Mouse (Mus musculus) intestine, embryonic 16.5 days (tissue): ENCODE data around the gene Nbr1. TPM values are rescaled to one million over a fixed set of nuclear protein-coding genes. Genes with fewer than 3 reads are reported as not detected.
A peak's percentile ranks its signal among the peaks of the same experiment; 100 is the strongest.

Source experiments
- ATAC-seq: fragments of 200-750 bp; cut with Nextera tagmentation; 2 replicates; pipeline ENCODE4 v1.8.0; 2017; ENCODE audit warnings: moderate TSS enrichment, moderate library complexity
- H3K27ac ChIP-seq: fragments of 300-500 bp; sonication (generic); 2 replicates; pipeline ENCODE4 v1.5.1; 2014; ENCODE audit warnings: mild to moderate bottlenecking, low read length
- H3K27me3 ChIP-seq: fragments of 300-500 bp; sonication (generic); replicated peaks from 2 replicates; pipeline ENCODE4 v1.6.1; 2014; ENCODE audit warnings: low read length, control low read depth, mixed read lengths; ENCODE audit not compliant: control insufficient read depth, insufficient read depth
- H3K36me3 ChIP-seq: fragments of 300-500 bp; sonication (generic); 2 replicates; pipeline ENCODE4 v1.6.1; 2014; ENCODE audit warnings: low read length, control low read depth; ENCODE audit not compliant: control insufficient read depth, insufficient read depth
- H3K4me1 ChIP-seq: fragments of 300-500 bp; sonication (generic); 2 replicates; pipeline ENCODE4 v1.6.1; 2014; ENCODE audit warnings: low read length, control low read depth, mixed read lengths; ENCODE audit not compliant: control insufficient read depth, insufficient read depth
- H3K4me2 ChIP-seq: fragments of 300-500 bp; sonication (generic); 2 replicates; pipeline ENCODE4 v1.6.1; 2014; ENCODE audit warnings: low read depth, low read length, control low read depth
- H3K4me3 ChIP-seq: fragments of 300-500 bp; sonication (generic); 2 replicates; pipeline ENCODE4 v1.5.1; 2014; ENCODE audit warnings: mild to moderate bottlenecking, low read length
- H3K9ac ChIP-seq: fragments of 300-500 bp; sonication (generic); 2 replicates; pipeline ENCODE4 v1.6.1; 2014; ENCODE audit warnings: low read depth, low read length
- H3K9me3 ChIP-seq: fragments of 300-500 bp; sonication (generic); 2 replicates; pipeline ENCODE4 v1.6.1; 2016; ENCODE audit warnings: low read length, control low read depth; ENCODE audit not compliant: control insufficient read depth
- WGBS: fragments of 180-500 bp; shearing (Covaris S2); extraction: QIAGEN DNeasy Blood & Tissue Kit; methylation state at CpG from one replicate; pipeline ENCODE4 v1.1.7; 2014; 5-methylcytosine and 5-hydroxymethylcytosine counted together
- polyA plus RNA-seq: library from polyadenylated mRNA; unstranded; fragments of >200 nt; fragmentation: Nextera tagmentation; extraction: Ambion mirVana; gene quantifications from 2 replicates; pipeline ENCODE4 v1.2.1, GENCODE M21; 2015

The Nbr1 gene
- polyA plus RNA-seq, 1 experiment from 2014 or later = 56.2 TPM

GRCm38 (mm10) chr11:101543533-101543932, 8.4 kb upstream of the Nbr1 start:
- Histone ChIP-seq H3K27me3 (no peaks in the 10 kb centered on the region), H3K9ac (no peak overlapping the region), H3K4me3 (no peak overlapping the region), H3K4me1 (no peaks in the 10 kb centered on the region), H3K36me3 (no peaks in the 10 kb centered on the region), H3K27ac (no peak overlapping the region), H3K9me3 (no peaks in the 10 kb centered on the region), H3K4me2 (no peak overlapping the region)
- no peak for ATAC-seq
- 86% methylated on average over 9 of the region's 9 CpGs for WGBS

- Histone ChIP-seq H3K4me2 (no peak overlapping the region), H3K4me3 (no peak overlapping the region), H3K27me3 (no peaks in the 10 kb centered on the region), H3K9ac (no peak overlapping the region), H3K9me3 (no peaks in the 10 kb centered on the region), H3K4me1 (no peaks in the 10 kb centered on the region), H3K36me3 (no peaks in the 10 kb centered on the region), H3K27ac (no peak overlapping the region)
- no peak for ATAC-seq
- WGBS = 95% methylated on average over 1 of the region's 1 CpGs
Observed at GRCm38 (mm10) chr11:101544132-101544531, 7.8 kb upstream of the Nbr1 start.

DNA sequence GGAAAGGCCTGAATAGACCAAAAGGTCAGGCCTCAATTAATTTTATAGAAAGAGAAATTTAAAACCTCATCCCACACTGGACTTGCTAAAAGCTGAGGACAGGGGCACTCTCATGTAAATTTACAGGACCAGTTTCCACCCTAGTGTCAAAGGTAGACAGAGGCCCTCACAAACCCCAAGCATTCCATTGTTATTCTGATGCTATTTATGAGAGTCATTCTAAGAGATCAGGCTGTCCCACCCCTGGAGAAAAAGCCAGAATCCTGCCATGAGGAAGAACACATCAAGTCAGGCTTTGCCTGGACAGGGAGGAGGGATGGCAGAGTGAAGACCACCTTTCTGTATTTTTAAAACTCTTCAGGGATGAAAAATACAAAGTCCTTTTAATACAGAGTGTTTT, 3.4 kb upstream of the Nbr1 start:
- Histone ChIP-seq H3K36me3 (no peaks in the 10 kb centered on the region), H3K9me3 (no peaks in the 10 kb centered on the region), H3K27me3 (no peaks in the 10 kb centered on the region), H3K4me2 (no peak overlapping the region), H3K4me3 (no peak overlapping the region), H3K9ac (no peak overlapping the region), H3K27ac (no peak overlapping the region), H3K4me1 (peaks cover 10% of the 10 kb centered on the region)
- ATAC-seq = no peak

DNA sequence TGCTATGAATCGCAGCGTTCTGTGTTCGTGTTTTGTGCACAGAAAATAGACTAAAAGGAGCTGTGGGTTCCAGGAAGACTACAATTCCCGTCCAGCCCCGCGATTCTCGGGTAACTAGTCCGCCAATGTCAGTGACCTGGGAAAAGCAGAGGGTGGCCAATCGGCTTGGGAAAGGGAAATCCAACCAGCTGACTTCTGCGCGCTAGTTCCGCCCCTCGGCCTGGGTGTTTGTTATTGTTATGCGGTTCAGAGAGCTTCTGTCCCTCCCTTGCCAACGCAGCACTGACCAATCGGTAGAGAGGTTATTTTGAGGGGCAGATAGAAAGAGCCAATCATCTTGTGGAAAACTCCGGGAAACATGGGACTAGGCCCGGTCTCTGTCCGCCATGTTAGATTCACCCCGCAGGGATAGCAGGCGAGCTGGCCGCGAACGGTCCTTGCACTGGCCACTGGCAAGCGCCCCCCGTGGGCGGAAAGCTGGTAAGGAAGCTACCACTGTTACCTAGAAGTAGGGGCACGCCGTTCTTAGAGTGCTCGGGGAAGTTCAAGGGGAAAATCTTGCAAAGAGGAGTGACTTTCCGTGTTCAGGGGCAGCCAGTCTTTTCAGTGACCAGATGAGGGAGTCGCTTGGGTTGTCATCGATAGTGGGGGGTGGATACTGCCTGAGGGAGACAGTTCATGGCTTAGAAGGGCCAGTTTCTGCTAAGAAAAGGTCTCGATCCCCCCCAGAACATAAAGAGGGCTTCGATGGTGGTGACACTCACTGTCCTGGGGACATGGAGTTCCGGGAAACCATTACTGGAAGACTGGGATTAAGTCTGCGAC, 739 bp downstream of the Nbr1 start:
- Histone ChIP-seq H3K4me2 (peak overlapping the region; percentile 77), H3K9ac (peak overlapping the region; percentile 88), H3K4me1 (peaks cover 18% of the 10 kb centered on the region), H3K36me3 (no peaks in the 10 kb centered on the region), H3K9me3 (no peaks in the 10 kb centered on the region), H3K4me3 (peak overlapping the region; percentile 77), H3K27ac (peak overlapping the region; percentile 97), H3K27me3 (no peaks in the 10 kb centered on the region)
- ATAC-seq = peak; percentile 96
- WGBS = under 1% methylated on average over 37 of the region's 37 CpGs

DNA sequence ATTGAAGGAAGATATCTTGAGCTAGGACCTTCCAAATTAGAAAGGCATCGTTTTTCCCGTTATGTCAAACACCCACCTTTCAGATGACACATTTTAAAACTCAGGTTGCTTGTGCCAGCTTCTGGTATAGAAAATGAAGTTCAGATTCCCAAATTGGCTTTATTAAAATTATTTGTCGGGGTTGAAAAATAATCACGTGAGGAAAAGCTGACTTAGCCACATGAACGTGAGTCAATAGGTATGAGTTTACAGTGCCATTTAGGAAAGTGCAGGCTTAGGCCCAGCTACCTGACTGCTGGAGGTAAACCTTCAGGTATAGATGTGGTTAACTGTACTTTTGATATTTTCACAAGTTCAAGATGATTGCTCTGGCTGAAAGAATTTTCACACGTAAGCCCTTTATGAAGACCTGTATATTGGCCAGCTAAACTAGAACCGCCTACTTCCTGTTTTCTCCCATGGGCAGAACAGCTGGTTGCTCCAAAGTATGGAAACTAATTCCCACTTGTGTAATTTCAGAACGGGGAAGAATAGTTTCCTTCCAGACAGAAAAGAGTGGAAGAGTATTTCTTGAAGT, 1.5 kb downstream of the Nbr1 start:
- H3K9me3 ChIP-seq = no peaks in the 10 kb centered on the region
- peaks cover 18% of the 10 kb centered on the region for H3K4me1 ChIP-seq
- ATAC-seq = no peak
- WGBS = 11% methylated on average over 8 of the region's 8 CpGs
- peak overlapping the region; percentile 77 for H3K4me3 ChIP-seq
- no peaks in the 10 kb centered on the region for H3K27me3 ChIP-seq
- H3K36me3 ChIP-seq = 0 out of 2 replicates have a peak, but pooled peaks cover 5% of the 10 kb centered on the region
- H3K27ac ChIP-seq = peak overlapping the region; percentile 86
- peak overlapping the region; percentile 77 for H3K4me2 ChIP-seq
- peak overlapping the region; percentile 88 for H3K9ac ChIP-seq

GRCm38 (mm10) chr11:101556541-101556940, 4.6 kb downstream of the Nbr1 start:
- no peak for ATAC-seq
- peaks cover 11% of the 10 kb centered on the region; the same call in 1 of the 2 replicates for H3K36me3 ChIP-seq
- H3K4me1 ChIP-seq = peaks cover 10% of the 10 kb centered on the region
- 0 out of 2 replicates have a peak overlapping the region, but pooled peaks have one; percentile 19 for H3K9ac ChIP-seq
- no peaks in the 10 kb centered on the region for H3K9me3 ChIP-seq
- no peak overlapping the region for H3K4me2 ChIP-seq
- H3K4me3 ChIP-seq = no peak overlapping the region
- 83% methylated on average over 7 of the region's 7 CpGs for WGBS
- H3K27me3 ChIP-seq = no peaks in the 10 kb centered on the region
- H3K27ac ChIP-seq = no peak overlapping the region

- Histone ChIP-seq H3K4me2 (no peak overlapping the region), H3K27me3 (no peaks in the 10 kb centered on the region), H3K36me3 (peaks cover 11% of the 10 kb centered on the region; the same call in 1 of the 2 replicates), H3K27ac (no peak overlapping the region), H3K4me1 (peaks cover 10% of the 10 kb centered on the region), H3K9ac (no peak overlapping the region), H3K9me3 (no peaks in the 10 kb centered on the region), H3K4me3 (no peak overlapping the region)
- ATAC-seq = no peak
- WGBS = 74% methylated on average over 2 of the region's 2 CpGs
Observed at GRCm38 (mm10) chr11:101556954-101557353, 5.0 kb downstream of the Nbr1 start.

DNA sequence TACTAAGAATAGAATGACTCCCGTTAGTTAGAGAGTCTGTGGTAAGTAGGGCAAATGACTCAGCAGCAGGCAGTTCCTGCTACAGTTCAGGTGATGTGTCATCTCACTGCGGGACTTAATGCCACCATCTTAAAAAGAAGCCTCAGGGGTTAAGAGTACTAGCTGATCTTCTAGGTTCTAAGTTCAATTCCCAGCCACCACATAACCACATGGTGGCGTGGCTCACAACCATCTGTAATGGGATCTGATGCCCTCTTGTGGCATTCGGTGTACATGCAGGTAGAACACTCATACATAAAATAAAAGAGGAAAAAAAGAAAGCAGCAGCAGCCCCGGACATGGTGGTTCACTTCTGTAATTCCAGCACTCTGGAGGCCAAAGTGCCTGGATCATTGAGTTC, 10.4 kb downstream of the Nbr1 start:
- Histone ChIP-seq H3K9me3 (no peaks in the 10 kb centered on the region), H3K27me3 (no peaks in the 10 kb centered on the region), H3K4me1 (no peaks in the 10 kb centered on the region), H3K4me3 (no peak overlapping the region), H3K4me2 (no peak overlapping the region), H3K27ac (no peak overlapping the region), H3K9ac (no peak overlapping the region), H3K36me3 (peaks cover 24% of the 10 kb centered on the region)
- 39% methylated on average over 5 of the region's 5 CpGs for WGBS
- ATAC-seq = no peak

DNA sequence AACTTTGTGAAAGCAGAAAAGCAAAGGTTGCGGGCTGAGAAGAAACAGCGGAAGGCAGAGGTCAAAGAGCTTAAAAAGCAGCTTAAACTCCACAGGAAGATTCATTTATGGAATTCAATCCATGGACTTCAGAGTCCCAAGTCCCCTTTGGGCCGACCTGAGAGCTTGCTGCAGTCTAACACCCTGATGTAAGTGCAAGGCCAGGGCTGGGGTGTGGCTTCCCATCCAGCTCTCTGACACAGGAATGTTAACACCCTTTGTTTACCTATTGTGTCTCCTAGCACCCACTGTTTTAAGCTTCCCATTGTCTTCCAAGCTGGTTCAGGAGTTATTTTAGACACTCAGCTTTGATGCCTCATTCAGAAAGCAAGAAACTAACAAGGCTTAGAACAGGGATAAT, 16.5 kb downstream of the Nbr1 start:
- H3K9ac ChIP-seq = no peak overlapping the region
- no peaks in the 10 kb centered on the region for H3K4me1 ChIP-seq
- no peaks in the 10 kb centered on the region for H3K27me3 ChIP-seq
- ATAC-seq = peak; percentile 76
- no peak overlapping the region for H3K4me3 ChIP-seq
- H3K4me2 ChIP-seq = no peak overlapping the region
- H3K27ac ChIP-seq = 0 out of 2 replicates have a peak overlapping the region, but pooled peaks have one; percentile 9
- 69% methylated on average over 3 of the region's 3 CpGs for WGBS
- peaks cover 41% of the 10 kb centered on the region for H3K36me3 ChIP-seq
- no peaks in the 10 kb centered on the region for H3K9me3 ChIP-seq
